Comparison of ENCODE assay signal across 17 mouse cellular contexts in genomic region chr3:82044902-82045301, GRCm38 (mm10).
"Had no signal": no experiment of that assay in that cellular context is flagged by ENCODE, and none has a peak within 500 bp of the region (broad histone marks: within the 10 kb centered on the region; RNA-seq: fewer than 3 reads in every experiment).

No protein-coding gene starts in this region.

- H3K9ac ChIP-seq: limb, embryonic 13.5 days; liver, embryonic 12.5 days; liver, embryonic 15.5 days had no signal

- ATAC-seq: intestine, postnatal 0 days; liver, embryonic 12.5 days had no signal

- H3K9me3 ChIP-seq: limb, embryonic 10.5 days; limb, embryonic 13.5 days; liver, embryonic 12.5 days; liver, embryonic 15.5 days had no signal

- H3K4me3 ChIP-seq: layer of hippocampus, adult 2 months; limb, embryonic 10.5 days; limb, embryonic 13.5 days; liver, embryonic 12.5 days; liver, embryonic 15.5 days had no signal

- DNase-seq: kidney, adult 2 months; kidney, postnatal 25 days; layer of hippocampus, adult 9-11 months; liver; midbrain, embryonic 14.5 days; right cerebral cortex, postnatal 14 days; right cerebral cortex, postnatal 4 days; thymus, adult 18-20 months; thymus, postnatal 36 days had no signal

- H3K4me1 ChIP-seq: liver, embryonic 12.5 days; liver, embryonic 15.5 days had no signal

- H3K27me3 ChIP-seq: limb, embryonic 13.5 days; liver, embryonic 12.5 days; liver, embryonic 15.5 days had no signal

- H3K27ac ChIP-seq: kidney, postnatal 0 days; limb, embryonic 10.5 days; limb, embryonic 13.5 days; liver, embryonic 12.5 days; liver, embryonic 15.5 days had no signal

- H3K36me3 ChIP-seq: limb, embryonic 10.5 days; limb, embryonic 13.5 days; liver, embryonic 12.5 days; liver, embryonic 15.5 days had no signal

- H3K4me2 ChIP-seq: limb, embryonic 13.5 days; liver, embryonic 12.5 days; liver, embryonic 15.5 days; midbrain, embryonic 11.5 days had no signal
